Mouse (Mus musculus) thymus, adult 2 months (tissue): ENCODE data around the gene Chsy1. TPM values are rescaled to one million over a fixed set of nuclear protein-coding genes. Genes with fewer than 3 reads are reported as not detected.

Source experiments
- DNase-seq: peaks from one replicate; pipeline ENCODE4 v3.0.0; 2021
- H3K27ac ChIP-seq: fragments of 200-500 bp; 2 replicates; pipeline ENCODE4 v1.5.1; 2012; ENCODE audit warnings: low read length, control low read depth; ENCODE audit not compliant: control insufficient read depth, insufficient read depth
- H3K27me3 ChIP-seq: fragments of 200-500 bp; 2 replicates; pipeline ENCODE4 v1.6.1; 2012; ENCODE audit warnings: mild to moderate bottlenecking, low read length, moderate library complexity, mixed read lengths; ENCODE audit not compliant: control insufficient read depth, insufficient read depth
- H3K36me3 ChIP-seq: fragments of 200-500 bp; 2 replicates; pipeline ENCODE4 v1.6.1; 2012; ENCODE audit warnings: mild to moderate bottlenecking, low read length, moderate library complexity; ENCODE audit not compliant: control insufficient read depth, insufficient read depth
- H3K4me1 ChIP-seq: fragments of 200-500 bp; replicated peaks from 2 replicates; pipeline ENCODE4 v1.6.1; 2012; ENCODE audit warnings: low read length; ENCODE audit not compliant: control insufficient read depth, insufficient read depth
- H3K4me3 ChIP-seq: fragments of 200-500 bp; 2 replicates; pipeline ENCODE4 v1.5.1; 2012; ENCODE audit warnings: mild to moderate bottlenecking, low read length, control low read depth, moderate library complexity; ENCODE audit not compliant: control insufficient read depth, insufficient read depth
- CTCF ChIP-seq: fragments of 200-500 bp; IDR thresholded peaks from 2 replicates; pipeline ENCODE4 v1.5.1; 2012; ENCODE audit warnings: mild to moderate bottlenecking, control low read depth, low read length, moderate library complexity, borderline replicate concordance; ENCODE audit not compliant: control insufficient read depth, poor library complexity, insufficient read depth; ENCODE audit errors: extremely low read depth
- POLR2A ChIP-seq: fragments of 200-500 bp; IDR thresholded peaks from 2 replicates; pipeline ENCODE4 v1.6.1; 2012; ENCODE audit warnings: mild to moderate bottlenecking, low read length, control low read depth, moderate library complexity; ENCODE audit not compliant: control insufficient read depth, poor library complexity, insufficient read depth; ENCODE audit errors: extremely low read depth
- WGBS: fragments of 180-500 bp; shearing (Covaris S2); methylation state at CpG from one replicate; pipeline ENCODE4 v1.1.7; 2018; 5-methylcytosine and 5-hydroxymethylcytosine counted together
- polyA plus RNA-seq: library from polyadenylated mRNA; depleted of rRNA; stranded (reverse); fragments of >200 nt; gene quantifications from 2 replicates; pipeline ENCODE4 v1.2.3, GENCODE M21; 2012; rRNA removed

The Chsy1 gene
- polyA plus RNA-seq, 1 experiment = 6.6 TPM

DNA sequence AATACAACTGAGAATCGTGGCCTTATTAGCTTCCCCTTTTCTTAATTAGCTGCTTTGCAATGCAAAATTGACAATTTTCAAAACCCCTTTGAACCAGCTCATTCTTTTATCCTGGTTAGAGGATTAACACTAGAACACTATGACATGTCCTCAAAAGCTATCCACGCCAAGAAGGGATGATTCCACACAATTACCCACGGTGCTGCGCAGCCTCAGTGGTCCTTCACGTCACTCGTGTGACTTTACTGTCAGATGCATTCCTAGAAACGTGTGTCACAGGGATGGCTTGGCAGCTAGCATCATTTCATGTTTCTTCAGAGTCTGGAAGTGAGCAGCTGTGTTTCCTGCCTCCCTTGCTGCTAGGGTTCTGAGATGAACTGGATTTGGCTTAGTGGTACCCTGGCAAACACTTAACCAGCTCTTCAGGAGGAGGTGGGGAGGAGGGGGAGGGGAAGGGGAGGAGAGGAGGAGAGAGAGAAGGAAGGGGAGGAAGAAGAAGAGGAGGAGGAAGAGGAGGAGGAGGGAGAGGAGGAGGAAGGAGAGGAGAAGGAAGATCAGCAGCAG, 108.3 kb downstream of the Chsy1 start:
- WGBS = 74% methylated on average over 7 of the region's 7 CpGs
- no peak overlapping the region for H3K27ac ChIP-seq

DNA sequence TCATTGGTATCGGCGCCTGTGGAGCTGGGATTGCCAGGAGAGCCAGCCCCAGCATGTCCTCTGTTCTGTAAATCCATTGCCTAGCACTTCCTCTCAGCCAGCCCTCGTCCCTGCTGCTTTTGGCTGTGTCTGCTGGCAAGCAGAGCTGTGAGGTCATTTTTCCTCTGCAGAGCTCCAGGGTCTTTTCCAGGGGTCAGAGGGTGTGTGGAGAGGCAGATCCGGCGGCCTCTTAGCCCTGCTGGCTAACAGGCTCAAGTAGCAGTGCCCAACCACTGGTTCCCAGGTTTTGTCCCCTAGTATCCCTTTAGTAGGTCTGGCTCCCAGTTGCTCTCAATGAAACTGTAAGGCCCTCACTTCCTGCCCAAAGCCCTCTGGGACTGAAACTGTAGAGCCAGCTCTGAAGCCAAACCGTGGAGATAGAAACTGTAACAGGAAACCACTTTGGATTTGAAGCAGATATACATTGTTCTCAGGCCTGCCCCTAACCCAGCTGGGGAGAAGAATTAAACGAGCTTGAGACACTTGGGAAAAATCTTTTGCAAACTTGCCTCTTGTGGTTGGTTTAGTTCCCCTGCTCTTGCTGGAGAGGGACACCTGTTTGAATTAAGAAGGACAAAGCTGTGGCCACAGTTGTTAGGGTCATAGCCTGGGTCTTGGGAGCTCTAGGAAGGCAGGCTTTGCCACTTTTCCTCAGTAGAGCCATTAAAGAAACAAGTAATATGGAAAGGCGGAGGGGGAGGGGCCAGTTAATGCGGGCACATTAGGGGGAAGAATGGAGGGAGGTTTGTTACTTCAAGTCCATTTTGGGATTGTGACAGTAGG, 109.1 kb downstream of the Chsy1 start:
- Histone ChIP-seq H3K4me1 (peaks cover 21% of the 10 kb centered on the region), H3K27ac (no peak overlapping the region; the same call in 1 of the 2 replicates), H3K4me3 (no peak overlapping the region), H3K36me3 (no peaks in the 10 kb centered on the region), H3K27me3 (no peaks in the 10 kb centered on the region)
- 52% methylated on average over 9 of the region's 9 CpGs for WGBS
- no peak for DNase-seq
- TF ChIP-seq POLR2A = no peak
- no peak for TF ChIP-seq CTCF

More for the DNA sequence above, 108.3 kb downstream of the Chsy1 start:
- TF ChIP-seq POLR2A = no peak
- no peak for TF ChIP-seq CTCF
- H3K4me3 ChIP-seq = no peak overlapping the region
- no peaks in the 10 kb centered on the region for H3K36me3 ChIP-seq
- H3K4me1 ChIP-seq = peaks cover 21% of the 10 kb centered on the region
- DNase-seq = no peak
- H3K27me3 ChIP-seq = no peaks in the 10 kb centered on the region

DNA sequence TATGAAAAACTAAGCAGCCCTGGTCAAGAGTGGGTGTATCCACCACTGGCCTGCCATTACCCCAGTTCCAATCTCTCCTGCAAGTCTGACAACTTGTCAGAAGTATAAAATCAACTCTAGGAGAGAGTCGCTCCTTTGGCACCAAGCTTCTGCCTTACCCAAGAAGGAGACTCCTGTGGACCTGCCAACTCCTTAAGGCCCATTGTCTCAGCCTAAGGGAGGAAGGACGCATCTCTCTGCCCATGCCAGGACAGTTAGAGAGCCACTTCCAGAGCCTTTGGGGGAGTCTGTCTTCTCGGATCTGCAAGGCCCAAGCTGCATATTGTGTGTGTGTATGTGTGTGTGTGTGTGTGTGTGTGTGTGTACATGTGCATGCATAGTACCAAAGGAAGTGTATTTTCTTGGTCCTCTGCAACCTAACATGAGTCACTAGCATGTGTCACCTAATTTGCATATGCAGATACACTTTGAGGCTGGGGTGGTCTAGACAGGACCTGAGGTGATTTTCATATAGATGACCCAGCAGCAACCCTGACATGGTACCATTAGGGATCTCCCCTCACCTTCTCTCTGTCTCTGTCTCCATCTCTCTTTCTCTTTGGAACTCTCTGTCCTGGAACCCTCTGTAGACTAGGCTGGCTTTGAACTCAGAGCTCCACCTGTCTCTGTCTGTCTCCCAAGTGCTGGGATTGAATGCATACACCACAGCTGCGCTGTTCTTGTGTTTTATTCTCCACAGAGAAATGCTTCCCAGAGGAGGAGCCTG, 109.9 kb downstream of the Chsy1 start:
- TF ChIP-seq CTCF = no peak
- no peak for TF ChIP-seq POLR2A
- no peak for DNase-seq
- H3K4me3 ChIP-seq = no peak overlapping the region
- peaks cover 21% of the 10 kb centered on the region for H3K4me1 ChIP-seq
- WGBS = 82% methylated on average over 4 of the region's 4 CpGs
- no peaks in the 10 kb centered on the region for H3K27me3 ChIP-seq
- H3K36me3 ChIP-seq = no peaks in the 10 kb centered on the region
- no peak overlapping the region for H3K27ac ChIP-seq

DNA sequence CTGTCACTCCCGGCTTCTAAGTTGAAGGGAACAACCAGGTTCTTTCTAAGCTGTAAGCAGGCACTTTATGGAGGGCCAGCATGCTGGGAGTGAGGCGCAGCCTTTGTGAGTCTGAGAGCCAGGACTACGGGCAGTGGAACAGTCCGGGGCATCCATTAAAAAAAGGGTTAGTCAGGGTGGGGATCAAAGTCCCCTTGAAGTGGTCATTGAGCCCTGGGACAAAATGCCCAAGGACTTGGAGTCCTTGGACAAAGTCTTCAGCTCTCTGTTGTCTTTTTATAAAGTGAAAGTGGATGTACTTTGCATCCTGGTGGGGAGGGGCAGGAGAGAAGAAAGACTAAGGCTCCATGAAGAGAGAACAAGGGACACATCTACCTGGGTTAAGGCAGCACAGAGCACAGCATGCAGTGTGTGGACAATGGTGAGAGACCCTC, 110.5 kb downstream of the Chsy1 start:
- H3K27ac ChIP-seq = no peak overlapping the region
- H3K27me3 ChIP-seq = no peaks in the 10 kb centered on the region
- H3K4me3 ChIP-seq = no peak overlapping the region
- H3K4me1 ChIP-seq = peaks cover 21% of the 10 kb centered on the region
- TF ChIP-seq POLR2A (no peak), CTCF (no peak)
- no peak for DNase-seq
- H3K36me3 ChIP-seq = no peaks in the 10 kb centered on the region
- 95% methylated on average over 4 of the region's 4 CpGs for WGBS

DNA sequence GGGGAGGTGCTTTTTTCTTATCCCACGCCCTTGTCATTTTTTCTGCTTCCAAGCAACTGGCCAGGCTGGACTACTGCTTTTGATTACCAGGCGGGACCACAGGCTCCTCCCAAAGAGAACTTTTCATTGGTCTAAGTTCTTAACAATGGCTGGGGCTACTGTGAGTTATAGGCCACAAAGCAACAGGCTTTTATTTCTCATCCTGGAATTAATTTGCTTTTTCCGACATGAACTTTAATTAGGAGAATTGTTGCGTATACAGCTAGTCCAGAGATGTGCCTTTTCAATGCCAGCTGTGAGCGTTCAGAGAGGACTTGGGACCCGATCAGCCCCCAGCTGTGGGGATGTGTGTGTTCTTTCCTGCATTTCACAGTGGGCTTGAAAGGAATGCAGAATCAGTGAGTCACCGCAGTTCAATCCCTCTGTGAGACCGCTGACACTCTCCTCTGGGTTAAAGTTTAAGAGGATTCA, 113.3 kb downstream of the Chsy1 start:
- Histone ChIP-seq H3K4me1 (peaks cover 26% of the 10 kb centered on the region), H3K4me3 (no peak overlapping the region), H3K36me3 (no peaks in the 10 kb centered on the region), H3K27me3 (no peaks in the 10 kb centered on the region), H3K27ac (no peak overlapping the region)
- TF ChIP-seq POLR2A = no peak
- no peak for TF ChIP-seq CTCF
- DNase-seq = no peak
- WGBS = 92% methylated on average over 8 of the region's 8 CpGs

Other genes with a start within 250 kb of the Chsy1 start
- gene Pcsk6, start 247.8 kb upstream of the Chsy1 start, polyA plus RNA-seq = 4.1 and 4.5 TPM in 2 replicates
- not detected in 2 replicates for gene Gm45213, start 65.9 kb upstream of the Chsy1 start, polyA plus RNA-seq
- 20.3 and 20.4 TPM in 2 replicates for gene Snrpa1, start 50.5 kb upstream of the Chsy1 start, polyA plus RNA-seq
- 62.3 and 72.5 TPM in 2 replicates for gene Selenos, start 29.9 kb upstream of the Chsy1 start, polyA plus RNA-seq